Mouse (Mus musculus): Measurements from ENCODE around the gene Soga1. TPM values are rescaled to one million over a fixed set of nuclear protein-coding genes. Genes with fewer than 3 reads are reported as not detected.
A peak's percentile ranks its signal among the peaks of the same experiment; 100 is the strongest.

Gene Soga1
- polyA plus RNA-seq, 1 experiment from 2014 or later: 1.2 TPM

- Histone ChIP-seq H3K4me3 (ENCODE audit: low read length) (no peak overlapping the region), H3K9me3 (ENCODE audit: control insufficient read depth, low read length) (no peaks in the 10 kb centered on the region), H3K27ac (ENCODE audit: low read length) (no peak overlapping the region), H3K4me2 (ENCODE audit: low read depth, low read length) (no peak overlapping the region), H3K36me3 (ENCODE audit: control insufficient read depth, insufficient read depth, low read length) (peaks cover 21% of the 10 kb centered on the region; the same call in 1 of the 2 replicates), H3K4me1 (ENCODE audit: control insufficient read depth, insufficient read depth, low read length) (peaks cover 3% of the 10 kb centered on the region; the same call in 1 of the 2 replicates), H3K27me3 (replicated peaks; ENCODE audit: control insufficient read depth, insufficient read depth, low read length) (no peaks in the 10 kb centered on the region), H3K9ac (ENCODE audit: low read depth, low read length) (no peak overlapping the region)
- whole genome bisulfite sequencing: 69% methylated on average over 18 of the region's 18 CpGs
- no peak for ATAC-seq
Observed at GRCm38 (mm10) chr2:157016529-157017270, 62.4 kb downstream of the Soga1 start.

DNA sequence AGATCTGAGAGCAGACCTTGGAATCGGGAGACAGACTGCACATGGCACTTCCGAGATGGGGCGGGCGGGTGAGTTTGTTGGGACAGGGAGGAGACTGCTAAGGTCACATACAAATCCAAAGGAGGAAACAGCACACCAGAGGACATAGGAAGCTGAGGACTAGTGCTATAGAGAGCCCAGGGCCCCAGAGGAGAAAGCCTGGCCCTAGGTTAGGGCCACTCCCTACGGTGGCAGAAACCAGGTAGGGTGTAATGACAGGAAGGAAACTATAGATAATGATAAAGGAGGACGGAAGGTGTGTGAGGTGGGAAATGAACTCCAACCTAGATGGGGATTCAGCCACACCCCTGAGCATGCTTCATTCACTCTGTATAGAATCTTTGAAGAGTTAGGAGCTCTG lies 66.7 kb downstream of the Soga1 start:
- 67% methylated on average over 6 of the region's 6 CpGs for WGBS
- Histone ChIP-seq H3K4me2 (ENCODE audit: low read depth, low read length) (no peak overlapping the region), H3K4me1 (ENCODE audit: control insufficient read depth, insufficient read depth, low read length) (peaks cover 18% of the 10 kb centered on the region), H3K27me3 (replicated peaks; ENCODE audit: control insufficient read depth, insufficient read depth, low read length) (no peaks in the 10 kb centered on the region), H3K4me3 (ENCODE audit: low read length) (no peak overlapping the region), H3K36me3 (ENCODE audit: control insufficient read depth, insufficient read depth, low read length) (0 out of 2 replicates have a peak, but pooled peaks cover 6% of the 10 kb centered on the region), H3K9me3 (ENCODE audit: control insufficient read depth, low read length) (no peaks in the 10 kb centered on the region), H3K9ac (ENCODE audit: low read depth, low read length) (no peak overlapping the region), H3K27ac (ENCODE audit: low read length) (no peak overlapping the region)
- ATAC-seq: peak; percentile 81

DNA sequence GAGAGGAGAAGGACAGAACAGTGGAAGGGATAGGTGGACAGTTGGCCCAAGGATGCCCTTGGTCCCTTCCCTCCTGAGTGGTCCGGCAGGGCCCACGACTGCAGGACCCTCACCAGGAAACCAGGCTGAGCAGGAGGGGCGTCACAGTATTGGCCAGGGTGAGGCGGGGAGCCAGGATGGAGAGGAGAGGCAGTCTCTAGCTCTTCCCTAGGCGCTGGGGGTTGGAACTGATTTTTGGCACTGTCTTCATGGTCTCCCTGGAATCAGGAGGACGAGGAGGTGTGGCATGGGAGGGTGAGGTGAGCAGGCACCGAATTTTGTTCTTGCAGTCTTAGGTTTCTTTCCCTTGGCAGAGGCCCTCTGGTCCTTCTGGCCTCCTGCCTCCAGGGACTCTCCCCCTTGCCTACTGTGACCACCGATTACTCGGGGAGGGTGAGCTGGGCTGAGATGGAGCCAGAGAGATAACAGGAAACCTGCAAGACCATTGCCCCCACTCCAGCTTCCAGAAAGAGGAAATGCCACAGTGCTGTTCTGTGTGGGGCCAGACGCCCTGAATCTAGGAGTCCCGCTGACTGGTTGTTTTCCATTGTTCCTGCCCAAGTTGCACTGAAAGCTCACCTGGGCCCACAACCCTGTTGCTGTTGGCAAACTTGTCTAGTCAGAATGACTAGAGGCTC lies 68.3 kb downstream of the Soga1 start:
- Histone ChIP-seq H3K9me3 (ENCODE audit: control insufficient read depth, low read length) (no peaks in the 10 kb centered on the region), H3K36me3 (ENCODE audit: control insufficient read depth, insufficient read depth, low read length) (no peaks in the 10 kb centered on the region), H3K9ac (ENCODE audit: low read depth, low read length) (no peak overlapping the region), H3K27me3 (replicated peaks; ENCODE audit: control insufficient read depth, insufficient read depth, low read length) (no peaks in the 10 kb centered on the region), H3K27ac (ENCODE audit: low read length) (no peak overlapping the region), H3K4me3 (ENCODE audit: low read length) (no peak overlapping the region), H3K4me1 (ENCODE audit: control insufficient read depth, insufficient read depth, low read length) (peaks cover 26% of the 10 kb centered on the region), H3K4me2 (ENCODE audit: low read depth, low read length) (no peak overlapping the region)
- WGBS: 44% methylated on average over 11 of the region's 11 CpGs
- ATAC-seq: no peak

GRCm38 (mm10) chr2:157010121-157010520 lies 68.9 kb downstream of the Soga1 start:
- H3K36me3 ChIP-seq (ENCODE audit: control insufficient read depth, insufficient read depth, low read length): no peaks in the 10 kb centered on the region
- H3K27ac ChIP-seq (ENCODE audit: low read length): no peak overlapping the region

DNA sequence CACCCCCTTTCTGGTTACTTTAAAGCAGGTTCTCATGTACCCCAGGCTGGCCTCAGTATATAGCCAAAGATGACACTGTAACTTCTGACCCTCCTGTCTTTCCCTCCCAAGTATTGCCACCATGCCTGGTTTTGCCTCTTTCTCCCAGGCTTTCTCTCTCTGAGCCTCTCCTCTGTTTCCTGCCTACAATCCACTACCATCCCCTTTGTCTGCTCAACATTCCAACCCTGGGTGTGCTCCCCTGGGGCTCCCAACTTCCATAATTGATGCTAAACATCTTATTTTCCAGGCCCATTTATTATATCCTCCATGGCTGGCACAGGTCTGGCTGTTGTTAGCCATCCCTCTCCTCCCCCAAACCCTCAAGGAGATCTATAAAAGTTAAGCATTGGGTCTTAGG lies 70.5 kb downstream of the Soga1 start:
- no peak overlapping the region for H3K4me2 ChIP-seq (ENCODE audit: low read depth, low read length)
- H3K4me1 ChIP-seq (ENCODE audit: control insufficient read depth, insufficient read depth, low read length): peaks cover 28% of the 10 kb centered on the region
- no peak overlapping the region for H3K4me3 ChIP-seq (ENCODE audit: low read length)
- no peak overlapping the region for H3K9ac ChIP-seq (ENCODE audit: low read depth, low read length)
- H3K27me3 ChIP-seq (replicated peaks; ENCODE audit: control insufficient read depth, insufficient read depth, low read length): no peaks in the 10 kb centered on the region
- no peaks in the 10 kb centered on the region for H3K9me3 ChIP-seq (ENCODE audit: control insufficient read depth, low read length)
- H3K36me3 ChIP-seq (ENCODE audit: control insufficient read depth, insufficient read depth, low read length): no peaks in the 10 kb centered on the region
- no peak for ATAC-seq
- H3K27ac ChIP-seq (ENCODE audit: low read length): no peak overlapping the region

More at GRCm38 (mm10) chr2:157010121-157010520, 68.9 kb downstream of the Soga1 start:
- H3K27me3 ChIP-seq (replicated peaks; ENCODE audit: control insufficient read depth, insufficient read depth, low read length): no peaks in the 10 kb centered on the region
- ATAC-seq: no peak
- H3K4me1 ChIP-seq (ENCODE audit: control insufficient read depth, insufficient read depth, low read length): peaks cover 28% of the 10 kb centered on the region
- H3K4me3 ChIP-seq (ENCODE audit: low read length): no peak overlapping the region
- H3K9ac ChIP-seq (ENCODE audit: low read depth, low read length): no peak overlapping the region
- H3K9me3 ChIP-seq (ENCODE audit: control insufficient read depth, low read length): no peaks in the 10 kb centered on the region
- no peak overlapping the region for H3K4me2 ChIP-seq (ENCODE audit: low read depth, low read length)

DNA sequence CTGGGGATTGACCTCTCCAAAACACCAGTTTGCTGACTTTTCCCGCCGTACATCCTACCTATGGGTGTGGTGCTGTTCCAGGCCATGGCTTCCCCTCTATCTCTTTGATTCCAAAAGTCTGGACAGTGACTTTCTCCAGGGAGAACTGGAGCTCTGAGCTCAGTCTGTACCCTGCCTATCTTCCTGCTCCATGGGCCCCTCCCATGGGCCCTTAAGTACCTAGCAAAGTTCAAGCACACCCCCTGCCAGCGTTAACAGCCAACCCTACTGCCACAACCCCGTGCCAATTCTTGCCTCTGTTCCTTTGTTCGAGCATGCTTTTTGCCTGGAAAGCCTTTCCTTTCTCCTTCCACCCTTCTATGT lies 71.8 kb downstream of the Soga1 start:
- peaks cover 28% of the 10 kb centered on the region for H3K4me1 ChIP-seq (ENCODE audit: control insufficient read depth, insufficient read depth, low read length)
- peak overlapping the region; percentile 88 for H3K4me2 ChIP-seq (ENCODE audit: low read depth, low read length)
- no peaks in the 10 kb centered on the region for H3K27me3 ChIP-seq (replicated peaks; ENCODE audit: control insufficient read depth, insufficient read depth, low read length)
- WGBS: 28% methylated on average over 5 of the region's 5 CpGs
- peak; percentile 50; the same call in 1 of the 2 replicates for ATAC-seq
- peak overlapping the region; percentile 78 for H3K4me3 ChIP-seq (ENCODE audit: low read length)
- no peaks in the 10 kb centered on the region for H3K9me3 ChIP-seq (ENCODE audit: control insufficient read depth, low read length)
- H3K36me3 ChIP-seq (ENCODE audit: control insufficient read depth, insufficient read depth, low read length): no peaks in the 10 kb centered on the region
- H3K27ac ChIP-seq (ENCODE audit: low read length): peak overlapping the region; percentile 86
- H3K9ac ChIP-seq (ENCODE audit: low read depth, low read length): peak overlapping the region; percentile 84

- Histone ChIP-seq H3K27ac (ENCODE audit: low read length) (peak within 1 kb of the TSS; percentile 86), H3K4me2 (ENCODE audit: low read depth, low read length) (peak within 1 kb of the TSS; percentile 88), H3K27me3 (replicated peaks; ENCODE audit: control insufficient read depth, insufficient read depth, low read length) (no peaks in the 10 kb centered on the region), H3K9ac (ENCODE audit: low read depth, low read length) (peak within 1 kb of the TSS; percentile 84), H3K4me3 (ENCODE audit: low read length) (peak within 1 kb of the TSS; percentile 78), H3K9me3 (ENCODE audit: control insufficient read depth, low read length) (no peaks in the 10 kb centered on the region), H3K36me3 (ENCODE audit: control insufficient read depth, insufficient read depth, low read length) (no peaks in the 10 kb centered on the region), H3K4me1 (ENCODE audit: control insufficient read depth, insufficient read depth, low read length) (peaks cover 25% of the 10 kb centered on the region)
- WGBS: under 1% methylated on average over 56 of the region's 56 CpGs
- ATAC-seq: peak; percentile 89
Observed at GRCm38 (mm10) chr2:157006511-157007233, 72.4 kb downstream of the Soga1 start, which contains the start of gene Dsn1. Gene Dsn1 (minus strand): TSS chr2:157007154.

GRCm38 (mm10) chr2:157002321-157002720 lies 76.7 kb downstream of the Soga1 start:
- ATAC-seq: no peak
- H3K27ac ChIP-seq (ENCODE audit: low read length): no peak overlapping the region
- no peak overlapping the region for H3K4me2 ChIP-seq (ENCODE audit: low read depth, low read length)
- peaks cover 10% of the 10 kb centered on the region for H3K4me1 ChIP-seq (ENCODE audit: control insufficient read depth, insufficient read depth, low read length)
- H3K9ac ChIP-seq (ENCODE audit: low read depth, low read length): no peak overlapping the region
- no peaks in the 10 kb centered on the region for H3K9me3 ChIP-seq (ENCODE audit: control insufficient read depth, low read length)
- no peaks in the 10 kb centered on the region for H3K36me3 ChIP-seq (ENCODE audit: control insufficient read depth, insufficient read depth, low read length)
- H3K27me3 ChIP-seq (replicated peaks; ENCODE audit: control insufficient read depth, insufficient read depth, low read length): no peaks in the 10 kb centered on the region
- H3K4me3 ChIP-seq (ENCODE audit: low read length): no peak overlapping the region
- WGBS: 87% methylated on average over 4 of the region's 4 CpGs

GRCm38 (mm10) chr2:156998263-156998662 lies 80.8 kb downstream of the Soga1 start:
- Histone ChIP-seq H3K4me1 (ENCODE audit: control insufficient read depth, insufficient read depth, low read length) (no peaks in the 10 kb centered on the region), H3K9ac (ENCODE audit: low read depth, low read length) (no peak overlapping the region), H3K27ac (ENCODE audit: low read length) (no peak overlapping the region), H3K27me3 (replicated peaks; ENCODE audit: control insufficient read depth, insufficient read depth, low read length) (no peaks in the 10 kb centered on the region), H3K4me3 (ENCODE audit: low read length) (no peak overlapping the region), H3K4me2 (ENCODE audit: low read depth, low read length) (no peak overlapping the region), H3K9me3 (ENCODE audit: control insufficient read depth, low read length) (no peaks in the 10 kb centered on the region), H3K36me3 (ENCODE audit: control insufficient read depth, insufficient read depth, low read length) (peaks cover 3% of the 10 kb centered on the region; the same call in 1 of the 2 replicates)
- 89% methylated on average over 5 of the region's 5 CpGs for whole genome bisulfite sequencing
- no peak for ATAC-seq

Measured in intestine, embryonic 16.5 days (tissue).